Comparison of ENCODE assay signal across 9 mouse cellular contexts in genomic region chr4:88718715-88719114, GRCm38 (mm10). TPM values are rescaled to one million over a fixed set of nuclear protein-coding genes. Genes with fewer than 3 reads are reported as not detected.
DNase-seq lines count a peak whose midpoint lies in the region; ATAC-seq and TF ChIP-seq lines count a peak whose summit lies in the region.
"Had no signal": no experiment of that assay in that cellular context is flagged by ENCODE, and none has a peak within 500 bp of the region (broad histone marks: within the 10 kb centered on the region; RNA-seq: fewer than 3 reads in every experiment).

No protein-coding gene starts in this region.

- no peak for ATAC-seq in neural tube, embryonic 11.5 days (ENCODE audit: insufficient read depth, low FRiP score, low TSS enrichment)
- no peak for ATAC-seq in liver, embryonic 11.5 days (replicated peaks; ENCODE audit: low FRiP score)
- ATAC-seq in stomach, postnatal 0 days (ENCODE audit: low FRiP score, low TSS enrichment): no peak

- DNase-seq in heart, adult 2 months: no peak
- DNase-seq in heart, postnatal 25 days (ENCODE audit: low spot score): no peak
- no peak for DNase-seq in neural tube, embryonic 11.5 days (ENCODE audit: low spot score)
- no peak for DNase-seq in neural tube, embryonic 10.5 days (ENCODE audit: extremely low spot score, low spot score)
- DNase-seq in liver, embryonic 11.5 days (ENCODE audit: low spot score): no peak
- peak; percentile 46 for DNase-seq in stomach, postnatal 0 days (ENCODE audit: low spot score)
- no peak for DNase-seq in gastrocnemius, postnatal 14 days
- no peak for DNase-seq in right cerebral cortex, adult 2 months (ENCODE audit: low spot score in 2 of 2)

- H3K9me3 ChIP-seq in neural tube, embryonic 11.5 days (ENCODE audit: control insufficient read depth, low read length): no peaks in the 10 kb centered on the region
- no peaks in the 10 kb centered on the region for H3K9me3 ChIP-seq in liver, embryonic 11.5 days (ENCODE audit: control insufficient read depth, low read length)
- H3K9me3 ChIP-seq in stomach, postnatal 0 days (ENCODE audit: control insufficient read depth, low read length): no peaks in the 10 kb centered on the region

- H3K27me3 ChIP-seq in heart, adult 2 months (ENCODE audit: control insufficient read depth, insufficient read depth, low read length): no peaks in the 10 kb centered on the region
- no peaks in the 10 kb centered on the region for H3K27me3 ChIP-seq in neural tube, embryonic 11.5 days (ENCODE audit: control insufficient read depth, insufficient read depth, low read length)
- no peaks in the 10 kb centered on the region for H3K27me3 ChIP-seq in liver, embryonic 11.5 days (replicated peaks; ENCODE audit: control insufficient read depth, insufficient read depth, low read length)
- no peaks in the 10 kb centered on the region for H3K27me3 ChIP-seq in stomach, postnatal 0 days (ENCODE audit: control insufficient read depth, insufficient read depth, low read length)

- H3K4me1 ChIP-seq in heart, adult 2 months (ENCODE audit: control insufficient read depth, insufficient read depth, low read length): peaks cover 18% of the 10 kb centered on the region
- peaks cover 23% of the 10 kb centered on the region for H3K4me1 ChIP-seq in neural tube, embryonic 11.5 days (ENCODE audit: control insufficient read depth, insufficient read depth, low read length)
- peaks cover 21% of the 10 kb centered on the region for H3K4me1 ChIP-seq in liver, embryonic 11.5 days (replicated peaks; ENCODE audit: control insufficient read depth, insufficient read depth, low read length)
- peaks cover 4% of the 10 kb centered on the region for H3K4me1 ChIP-seq in stomach, postnatal 0 days (replicated peaks; ENCODE audit: control insufficient read depth, insufficient read depth)

- no peak for TF ChIP-seq EP300 in heart, adult 2 months (IDR thresholded peaks at IDR 0.05; ENCODE audit: insufficient read depth, low read depth, low read length)
- no peak for TF ChIP-seq EP300 in stomach, postnatal 0 days (optimal IDR thresholded peaks at IDR 0.05)

- H3K79me2 ChIP-seq in heart, adult 2 months (replicated peaks; ENCODE audit: control insufficient read depth, insufficient read depth, low read length): peaks cover 7% of the 10 kb centered on the region

- no peak for TF ChIP-seq CTCF in heart, adult 2 months (IDR thresholded peaks at IDR 0.05)
- TF ChIP-seq CTCF in stomach, postnatal 0 days (IDR thresholded peaks at IDR 0.05; ENCODE audit: low read depth): no peak

- H3K4me2 ChIP-seq in neural tube, embryonic 11.5 days (ENCODE audit: low read depth): peak overlapping the region; percentile 47
- H3K4me2 ChIP-seq in liver, embryonic 11.5 days: peak overlapping the region; percentile 60
- peak overlapping the region; percentile 45 for H3K4me2 ChIP-seq in stomach, postnatal 0 days (replicated peaks; ENCODE audit: low read depth)

- peaks cover 42% of the 10 kb centered on the region for H3K36me3 ChIP-seq in heart, adult 2 months (ENCODE audit: control insufficient read depth, insufficient read depth, low read length)
- peaks cover 4% of the 10 kb centered on the region for H3K36me3 ChIP-seq in neural tube, embryonic 11.5 days (ENCODE audit: control insufficient read depth, insufficient read depth, low read length)
- peaks cover 25% of the 10 kb centered on the region for H3K36me3 ChIP-seq in liver, embryonic 11.5 days (ENCODE audit: control insufficient read depth, insufficient read depth, low read length)
- H3K36me3 ChIP-seq in stomach, postnatal 0 days (ENCODE audit: control insufficient read depth, insufficient read depth, low read length): peaks cover 4% of the 10 kb centered on the region; the same call in 1 of the 2 replicates

- WGBS in heart, adult 2 months: 0% methylated on average over 1 of the region's 1 CpGs
- 74% methylated on average over 1 of the region's 1 CpGs for WGBS in neural tube, embryonic 11.5 days
- 64% methylated on average over 1 of the region's 1 CpGs for WGBS in liver, embryonic 11.5 days
- WGBS in stomach, postnatal 0 days: 19% methylated on average over 1 of the region's 1 CpGs

- peak overlapping the region; percentile 6 for H3K27ac ChIP-seq in heart, adult 2 months
- H3K27ac ChIP-seq in neural tube, embryonic 11.5 days (ENCODE audit: low read depth, low read length): no peak overlapping the region
- no peak overlapping the region for H3K27ac ChIP-seq in liver, embryonic 11.5 days (ENCODE audit: low read depth, low read length)
- no peak overlapping the region for H3K27ac ChIP-seq in stomach, postnatal 0 days (replicated peaks)

- H3K4me3 ChIP-seq in heart, adult 2 months: peak overlapping the region; percentile 67
- peak overlapping the region; percentile 23 for H3K4me3 ChIP-seq in neural tube, embryonic 11.5 days (ENCODE audit: low read depth, low read length)
- H3K4me3 ChIP-seq in liver, embryonic 11.5 days (ENCODE audit: low read depth, low read length): peak overlapping the region; percentile 28
- H3K4me3 ChIP-seq in stomach, postnatal 0 days (ENCODE audit: low read depth, low read length): peak overlapping the region; percentile 19; the same call in 1 of the 2 replicates

- intact Hi-C loops in heart, adult 2 months (cut with DNase I): loop anchor here (10.0 kb wide), 1 partner anchor 684 kb away; the partner anchor contains the start of gene Mllt3
- intact Hi-C loops in heart, postnatal 25 days (cut with DNase I): no loop called here
- intact Hi-C loops in gastrocnemius, postnatal 14 days (cut with DNase I; ENCODE audit: low total_unique reads): no loop called here

- TF ChIP-seq POLR2A in heart, adult 2 months (IDR thresholded peaks at IDR 0.05; ENCODE audit: insufficient read depth, low read depth, low read length): no peak

- H3K9ac ChIP-seq in heart, adult 2 months (ENCODE audit: low read depth, low read length): peak overlapping the region; percentile 44; the same call in 1 of the 2 replicates
- no peak overlapping the region for H3K9ac ChIP-seq in neural tube, embryonic 11.5 days (ENCODE audit: low read length)
- H3K9ac ChIP-seq in liver, embryonic 11.5 days (ENCODE audit: low read depth, low read length): no peak overlapping the region
- 0 out of 2 replicates have a peak overlapping the region, but pooled peaks have one; percentile 19 for H3K9ac ChIP-seq in stomach, postnatal 0 days (ENCODE audit: low read length)

RNA-seq across cellular contexts. Expression of gene Gm26566, which starts 2.9 kb away (rescaled TPM):
- total RNA-seq in heart, adult 2 months (2021): under 1 TPM in 1 of 2 experiments, not detected in 1; 0.36 TPM
- polyA plus RNA-seq in heart, adult 2 months (2012; rRNA removed): 0.20 TPM in 1 of 2 replicates, not detected in the other
- under 1 TPM; 0.50 to 0.57 TPM for total RNA-seq in heart, postnatal 25 days (2021)
- polyA plus RNA-seq in neural tube, embryonic 11.5 days (2014; fragmentation: Nextera tagmentation; extraction: Ambion mirVana): 1.9 and 2.1 TPM in 2 replicates
- 0.85 and 0.96 TPM in 2 replicates for polyA plus RNA-seq in liver, embryonic 11.5 days (2014; fragmentation: Nextera tagmentation; extraction: Ambion mirVana)
- 0.19 and 0.51 TPM in 2 replicates for polyA plus RNA-seq in stomach, postnatal 0 days (2015; fragmentation: Nextera tagmentation; extraction: Ambion mirVana)
- total RNA-seq in gastrocnemius, postnatal 14 days (2021): under 1 TPM in 1 of 2 experiments, not detected in 1; 0.41 TPM

RNA-seq across cellular contexts. Expression of gene Klhl9, which starts 3.5 kb away (rescaled TPM):
- total RNA-seq in heart, adult 2 months (2021): 10 to 100 TPM; 71.0 to 71.1 TPM
- polyA plus RNA-seq in heart, adult 2 months (2012; rRNA removed): 11.8 and 26.1 TPM in 2 replicates
- total RNA-seq in heart, postnatal 25 days (2021): 10 to 100 TPM; 67.0 to 74.9 TPM
- polyA plus RNA-seq in neural tube, embryonic 11.5 days (2014; fragmentation: Nextera tagmentation; extraction: Ambion mirVana): 151 and 152 TPM in 2 replicates
- polyA plus RNA-seq in liver, embryonic 11.5 days (2014; fragmentation: Nextera tagmentation; extraction: Ambion mirVana): 65.1 and 72.9 TPM in 2 replicates
- polyA plus RNA-seq in stomach, postnatal 0 days (2015; fragmentation: Nextera tagmentation; extraction: Ambion mirVana): 39.8 and 40.6 TPM in 2 replicates
- 10 to 100 TPM; 51.0 to 57.1 TPM for total RNA-seq in gastrocnemius, postnatal 14 days (2021)

RNA-seq across cellular contexts. Expression of gene Ifnab, which starts 27.6 kb away (rescaled TPM):
- not detected for total RNA-seq in heart, adult 2 months (2021)
- not detected in 2 replicates for polyA plus RNA-seq in heart, adult 2 months (2012; rRNA removed)
- not detected for total RNA-seq in heart, postnatal 25 days (2021)
- polyA plus RNA-seq in neural tube, embryonic 11.5 days (2014; fragmentation: Nextera tagmentation; extraction: Ambion mirVana): not detected in 2 replicates
- not detected in 2 replicates for polyA plus RNA-seq in liver, embryonic 11.5 days (2014; fragmentation: Nextera tagmentation; extraction: Ambion mirVana)
- polyA plus RNA-seq in stomach, postnatal 0 days (2015; fragmentation: Nextera tagmentation; extraction: Ambion mirVana): not detected in 2 replicates
- not detected for total RNA-seq in gastrocnemius, postnatal 14 days (2021)
- polyA plus RNA-seq: C2C12 had no signal

RNA-seq across cellular contexts. Expression of gene Ifna2, which starts 35.0 kb away (rescaled TPM):
- not detected for total RNA-seq in heart, adult 2 months (2021)
- polyA plus RNA-seq in heart, adult 2 months (2012; rRNA removed): not detected in 2 replicates
- not detected for total RNA-seq in heart, postnatal 25 days (2021)
- not detected in 2 replicates for polyA plus RNA-seq in neural tube, embryonic 11.5 days (2014; fragmentation: Nextera tagmentation; extraction: Ambion mirVana)
- polyA plus RNA-seq in liver, embryonic 11.5 days (2014; fragmentation: Nextera tagmentation; extraction: Ambion mirVana): not detected in 2 replicates
- not detected in 2 replicates for polyA plus RNA-seq in stomach, postnatal 0 days (2015; fragmentation: Nextera tagmentation; extraction: Ambion mirVana)
- total RNA-seq in gastrocnemius, postnatal 14 days (2021): not detected
- polyA plus RNA-seq: C2C12 had no signal

RNA-seq across cellular contexts. Expression of gene Gm13271, which starts 36.0 kb away (rescaled TPM):
- not detected for total RNA-seq in heart, adult 2 months (2021)
- polyA plus RNA-seq in heart, adult 2 months (2012; rRNA removed): not detected in 2 replicates
- total RNA-seq in heart, postnatal 25 days (2021): not detected
- 0.53 TPM in 1 of 2 replicates, not detected in the other for polyA plus RNA-seq in neural tube, embryonic 11.5 days (2014; fragmentation: Nextera tagmentation; extraction: Ambion mirVana)
- not detected in 2 replicates for polyA plus RNA-seq in liver, embryonic 11.5 days (2014; fragmentation: Nextera tagmentation; extraction: Ambion mirVana)
- polyA plus RNA-seq in stomach, postnatal 0 days (2015; fragmentation: Nextera tagmentation; extraction: Ambion mirVana): not detected in 2 replicates
- total RNA-seq in gastrocnemius, postnatal 14 days (2021): not detected
- polyA plus RNA-seq: C2C12 had no signal

Comparison
In these comparisons a context has a peak if more than half of its experiments do, and no peak if none do; other contexts are left out.
1. H3K9ac ChIP-seq: peak in heart, adult 2 months (single experiment) and stomach, postnatal 0 days (single experiment); none in neural tube, embryonic 11.5 days (single experiment) and liver, embryonic 11.5 days (single experiment).
2. Peak in every context shown above with its lines, with median percentiles within 50 percentile points of each other: H3K4me3 ChIP-seq and H3K4me2 ChIP-seq.